In genomic region chr11:78466242-78466912, GRCm38 (mm10) we compare ENCODE assay signal across 8 mouse cellular contexts. TPM values are rescaled to one million over a fixed set of nuclear protein-coding genes. Genes with fewer than 3 reads are reported as not detected.
A peak's percentile ranks its signal among the peaks of the same experiment; 100 is the strongest.
DNase-seq lines count a peak whose midpoint lies in the region; ATAC-seq and TF ChIP-seq lines count a peak whose summit lies in the region.

No protein-coding gene starts in this region.

- TF ChIP-seq CTCF in lung, adult 2 months (IDR thresholded peaks at IDR 0.05; ENCODE audit: insufficient read depth, low read length) = no peak
- no peak for TF ChIP-seq CTCF in olfactory bulb, adult 2 months (IDR thresholded peaks at IDR 0.05; ENCODE audit: insufficient read depth, low read depth, low read length)

- WGBS in lung, embryonic 15.5 days = 70% methylated on average over 23 of the region's 23 CpGs
- 71% methylated on average over 23 of the region's 23 CpGs for WGBS in lung, adult 2 months
- WGBS in forebrain, embryonic 13.5 days = 49% methylated on average over 23 of the region's 23 CpGs
- 77% methylated on average over 23 of the region's 23 CpGs for WGBS in limb, embryonic 11.5 days
- 43% methylated on average over 23 of the region's 23 CpGs for WGBS in olfactory bulb, adult 2 months

- peak overlapping the region; percentile 82; the same call in 1 of the 2 replicates for H3K9ac ChIP-seq in lung, embryonic 15.5 days
- peak overlapping the region; percentile 83 for H3K9ac ChIP-seq in forebrain, embryonic 13.5 days
- peak overlapping the region; percentile 86; the same call in 1 of the 2 replicates for H3K9ac ChIP-seq in limb, embryonic 11.5 days (ENCODE audit: low read length)

- no peaks in the 10 kb centered on the region for H3K9me3 ChIP-seq in lung, embryonic 15.5 days
- 0 out of 2 replicates have a peak, but pooled peaks cover 4% of the 10 kb centered on the region for H3K9me3 ChIP-seq in forebrain, embryonic 13.5 days (replicated peaks)
- H3K9me3 ChIP-seq in limb, embryonic 11.5 days (ENCODE audit: control insufficient read depth, low read length) = no peaks in the 10 kb centered on the region

- H3K4me1 ChIP-seq in lung, embryonic 15.5 days = peaks cover 14% of the 10 kb centered on the region
- no peaks in the 10 kb centered on the region; the same call in 1 of the 2 replicates for H3K4me1 ChIP-seq in lung, adult 2 months (ENCODE audit: control insufficient read depth, insufficient read depth, low read length)
- H3K4me1 ChIP-seq in forebrain, embryonic 13.5 days = peaks cover 16% of the 10 kb centered on the region
- 0 out of 2 replicates have a peak, but pooled peaks cover 3% of the 10 kb centered on the region for H3K4me1 ChIP-seq in limb, embryonic 11.5 days (ENCODE audit: control insufficient read depth, insufficient read depth, low read length)
- peaks cover 11% of the 10 kb centered on the region for H3K4me1 ChIP-seq in olfactory bulb, adult 2 months (ENCODE audit: control insufficient read depth, insufficient read depth, low read length)

- no peak for DNase-seq in lung, adult 2 months
- no peak for DNase-seq in limb, embryonic 11.5 days (ENCODE audit: low spot score)
- no peak for DNase-seq in right cerebral cortex, postnatal 10 days (ENCODE audit: low spot score in 2 of 2)
- no peak for DNase-seq in spleen, postnatal 14 days (ENCODE audit: low spot score in 2 of 2)

- H3K27ac ChIP-seq in lung, embryonic 15.5 days = peak overlapping the region; percentile 95
- peak overlapping the region; percentile 86; the same call in 1 of the 2 replicates for H3K27ac ChIP-seq in forebrain, embryonic 13.5 days
- peak overlapping the region; percentile 90; the same call in 1 of the 2 replicates for H3K27ac ChIP-seq in limb, embryonic 11.5 days (replicated peaks; ENCODE audit: low read depth, low read length)
- no peak overlapping the region; the same call in 1 of the 2 replicates for H3K27ac ChIP-seq in olfactory bulb, adult 2 months (ENCODE audit: insufficient read depth, low read depth, low read length)

- no peak for TF ChIP-seq POLR2A in lung, adult 2 months (IDR thresholded peaks at IDR 0.05; ENCODE audit: borderline replicate concordance, extremely low read depth, low read depth, low read length)
- no peak for TF ChIP-seq POLR2A in olfactory bulb, adult 2 months (IDR thresholded peaks at IDR 0.05; ENCODE audit: insufficient read depth, low read depth, low read length)

- no peaks in the 10 kb centered on the region for H3K27me3 ChIP-seq in lung, embryonic 15.5 days
- no peaks in the 10 kb centered on the region for H3K27me3 ChIP-seq in forebrain, embryonic 13.5 days
- no peaks in the 10 kb centered on the region for H3K27me3 ChIP-seq in limb, embryonic 11.5 days (ENCODE audit: control insufficient read depth, insufficient read depth, low read length)

- H3K36me3 ChIP-seq in lung, embryonic 15.5 days = no peaks in the 10 kb centered on the region
- peaks cover 5% of the 10 kb centered on the region for H3K36me3 ChIP-seq in forebrain, embryonic 13.5 days (ENCODE audit: poor library complexity, severe bottlenecking)
- H3K36me3 ChIP-seq in limb, embryonic 11.5 days (ENCODE audit: control insufficient read depth, insufficient read depth, low read length) = no peaks in the 10 kb centered on the region

- peak overlapping the region; percentile 85 for H3K4me3 ChIP-seq in lung, embryonic 15.5 days
- no peak overlapping the region for H3K4me3 ChIP-seq in lung, adult 2 months (replicated peaks; ENCODE audit: extremely low read depth, low read depth, low read length)
- H3K4me3 ChIP-seq in forebrain, embryonic 13.5 days = peak overlapping the region; percentile 80
- peak overlapping the region; percentile 78 for H3K4me3 ChIP-seq in limb, embryonic 11.5 days (ENCODE audit: low read depth, low read length)
- peak overlapping the region; percentile 72 for H3K4me3 ChIP-seq in olfactory bulb, adult 2 months (ENCODE audit: insufficient read depth, low read depth, low read length)

- ATAC-seq in lung, embryonic 15.5 days (ENCODE audit: borderline replicate concordance, extremely low read depth, low FRiP score, low TSS enrichment) = peak; percentile 6; the same call in 1 of the 2 replicates
- peak; percentile 42; the same call in 1 of the 2 replicates for ATAC-seq in forebrain, embryonic 13.5 days
- ATAC-seq in limb, embryonic 11.5 days (ENCODE audit: insufficient number of reproducible peaks, low FRiP score, low TSS enrichment, low read depth) = peak; percentile 28; the same call in 1 of the 2 replicates
- no peak for ATAC-seq in activated CD4-positive, CD25-positive, alpha-beta regulatory T cell, adult 4 months

- peak overlapping the region; percentile 95 for H3K4me2 ChIP-seq in lung, embryonic 15.5 days
- peak overlapping the region; percentile 87 for H3K4me2 ChIP-seq in forebrain, embryonic 13.5 days
- peak overlapping the region; percentile 91 for H3K4me2 ChIP-seq in limb, embryonic 11.5 days (ENCODE audit: low read depth, severe bottlenecking)

RNA-seq across cellular contexts. Expression of gene Slc46a1, which starts 0.9 kb away (rescaled TPM):
- polyA plus RNA-seq in lung, embryonic 15.5 days (2015; fragmentation: Nextera tagmentation; extraction: Ambion mirVana) = 11.7 and 12.0 TPM in 2 replicates
- 14.0 and 19.4 TPM in 2 replicates for polyA plus RNA-seq in lung, adult 2 months (2012; rRNA removed)
- polyA plus RNA-seq in forebrain, embryonic 13.5 days (2015; fragmentation: Nextera tagmentation; extraction: Ambion mirVana) = 15.7 and 16.2 TPM in 2 replicates
- 14.9 and 16.2 TPM in 2 replicates for polyA plus RNA-seq in limb, embryonic 11.5 days (2014; fragmentation: Nextera tagmentation; extraction: Ambion mirVana)
- polyA plus RNA-seq in olfactory bulb, adult 2 months (2012; ENCODE audit: insufficient read depth, insufficient read length, low replicate concordance, missing spikeins) = not detected in 2 replicates
- 1 to 10 TPM; 1.0 to 1.4 TPM for polyA plus RNA-seq in activated CD4-positive, CD25-positive, alpha-beta regulatory T cell, adult 4 months (2017; shearing (Covaris generic))

RNA-seq across cellular contexts. Expression of gene Sarm1, which starts 31.2 kb away (rescaled TPM):
- 0.91 and 0.96 TPM in 2 replicates for polyA plus RNA-seq in lung, embryonic 15.5 days (2015; fragmentation: Nextera tagmentation; extraction: Ambion mirVana)
- 0.52 and 0.65 TPM in 2 replicates for polyA plus RNA-seq in lung, adult 2 months (2012; rRNA removed)
- 34.6 and 36.2 TPM in 2 replicates for polyA plus RNA-seq in forebrain, embryonic 13.5 days (2015; fragmentation: Nextera tagmentation; extraction: Ambion mirVana)
- polyA plus RNA-seq in limb, embryonic 11.5 days (2014; fragmentation: Nextera tagmentation; extraction: Ambion mirVana) = 2.2 and 2.5 TPM in 2 replicates
- not detected in 2 replicates for polyA plus RNA-seq in olfactory bulb, adult 2 months (2012; ENCODE audit: insufficient read depth, insufficient read length, low replicate concordance, missing spikeins)
- 1 to 10 TPM; 1.0 to 1.7 TPM for polyA plus RNA-seq in activated CD4-positive, CD25-positive, alpha-beta regulatory T cell, adult 4 months (2017; shearing (Covaris generic))

RNA-seq across cellular contexts. Expression of gene Vtn, which starts 32.5 kb away (rescaled TPM):
- 1.2 and 10.2 TPM in 2 replicates for polyA plus RNA-seq in lung, embryonic 15.5 days (2015; fragmentation: Nextera tagmentation; extraction: Ambion mirVana)
- 25.0 and 30.8 TPM in 2 replicates for polyA plus RNA-seq in lung, adult 2 months (2012; rRNA removed)
- 38.4 and 53.3 TPM in 2 replicates for polyA plus RNA-seq in forebrain, embryonic 13.5 days (2015; fragmentation: Nextera tagmentation; extraction: Ambion mirVana)
- 0.41 TPM in 1 of 2 replicates, not detected in the other for polyA plus RNA-seq in limb, embryonic 11.5 days (2014; fragmentation: Nextera tagmentation; extraction: Ambion mirVana)
- not detected in 2 replicates for polyA plus RNA-seq in olfactory bulb, adult 2 months (2012; ENCODE audit: insufficient read depth, insufficient read length, low replicate concordance, missing spikeins)
- polyA plus RNA-seq in activated CD4-positive, CD25-positive, alpha-beta regulatory T cell, adult 4 months (2017; shearing (Covaris generic)) = not detected

RNA-seq across cellular contexts. Expression of gene Sebox, which starts 36.9 kb away (rescaled TPM):
- not detected in 2 replicates for polyA plus RNA-seq in lung, embryonic 15.5 days (2015; fragmentation: Nextera tagmentation; extraction: Ambion mirVana)
- 0.11 TPM in 1 of 2 replicates, not detected in the other for polyA plus RNA-seq in lung, adult 2 months (2012; rRNA removed)
- polyA plus RNA-seq in forebrain, embryonic 13.5 days (2015; fragmentation: Nextera tagmentation; extraction: Ambion mirVana) = 0.14 and 0.36 TPM in 2 replicates
- polyA plus RNA-seq in limb, embryonic 11.5 days (2014; fragmentation: Nextera tagmentation; extraction: Ambion mirVana) = not detected in 2 replicates
- not detected in 2 replicates for polyA plus RNA-seq in olfactory bulb, adult 2 months (2012; ENCODE audit: insufficient read depth, insufficient read length, low replicate concordance, missing spikeins)
- polyA plus RNA-seq in activated CD4-positive, CD25-positive, alpha-beta regulatory T cell, adult 4 months (2017; shearing (Covaris generic)) = not detected

RNA-seq across cellular contexts. Expression of gene Slc13a2, which starts 44.4 kb away (rescaled TPM):
- polyA plus RNA-seq in lung, embryonic 15.5 days (2015; fragmentation: Nextera tagmentation; extraction: Ambion mirVana) = 0.06 and 0.12 TPM in 2 replicates
- 1.5 and 1.9 TPM in 2 replicates for polyA plus RNA-seq in lung, adult 2 months (2012; rRNA removed)
- not detected in 2 replicates for polyA plus RNA-seq in forebrain, embryonic 13.5 days (2015; fragmentation: Nextera tagmentation; extraction: Ambion mirVana)
- polyA plus RNA-seq in limb, embryonic 11.5 days (2014; fragmentation: Nextera tagmentation; extraction: Ambion mirVana) = not detected in 2 replicates
- not detected in 2 replicates for polyA plus RNA-seq in olfactory bulb, adult 2 months (2012; ENCODE audit: insufficient read depth, insufficient read length, low replicate concordance, missing spikeins)
- not detected for polyA plus RNA-seq in activated CD4-positive, CD25-positive, alpha-beta regulatory T cell, adult 4 months (2017; shearing (Covaris generic))

Comparison
In these comparisons a context has a peak if more than half of its experiments do, and no peak if none do; other contexts are left out.
1. RNA of gene Sarm1, which starts 31.2 kb away (polyA plus RNA-seq): 34.6 to 36.2 TPM in forebrain, embryonic 13.5 days; 2.2 to 2.5 TPM in limb, embryonic 11.5 days, 1.0 to 1.7 TPM in activated CD4-positive, CD25-positive, alpha-beta regulatory T cell, adult 4 months, 0.91 to 0.96 TPM in lung, embryonic 15.5 days, 0.52 to 0.65 TPM in lung, adult 2 months and not detected in olfactory bulb, adult 2 months; every median in the first group is over 10 times any median in the second.
2. Peak in every context shown above with its lines, with median percentiles within 50 percentile points of each other: H3K4me2 ChIP-seq and H3K9ac ChIP-seq.